Mouse (Mus musculus) activated CD4-positive, CD25-positive, alpha-beta regulatory T cell, adult 4 months (primary cell): Measurements from ENCODE around the gene Pla2g12a. TPM values are rescaled to one million over a fixed set of nuclear protein-coding genes. Genes with fewer than 3 reads are reported as not detected.
A peak's percentile ranks its signal among the peaks of the same experiment; 100 is the strongest.

Source experiments
- ATAC-seq: one replicate; pipeline ENCODE4 v1.8.0; 2017
- polyA plus RNA-seq, 2 experiments: library from polyadenylated mRNA; unstranded; fragments of 100-300 nt; shearing (Covaris generic); gene quantifications; one replicate each; pipeline ENCODE4 v1.2.1; 2017

The Pla2g12a gene
- polyA plus RNA-seq: 1 to 10 TPM; 1.7 to 2.2 TPM

DNA sequence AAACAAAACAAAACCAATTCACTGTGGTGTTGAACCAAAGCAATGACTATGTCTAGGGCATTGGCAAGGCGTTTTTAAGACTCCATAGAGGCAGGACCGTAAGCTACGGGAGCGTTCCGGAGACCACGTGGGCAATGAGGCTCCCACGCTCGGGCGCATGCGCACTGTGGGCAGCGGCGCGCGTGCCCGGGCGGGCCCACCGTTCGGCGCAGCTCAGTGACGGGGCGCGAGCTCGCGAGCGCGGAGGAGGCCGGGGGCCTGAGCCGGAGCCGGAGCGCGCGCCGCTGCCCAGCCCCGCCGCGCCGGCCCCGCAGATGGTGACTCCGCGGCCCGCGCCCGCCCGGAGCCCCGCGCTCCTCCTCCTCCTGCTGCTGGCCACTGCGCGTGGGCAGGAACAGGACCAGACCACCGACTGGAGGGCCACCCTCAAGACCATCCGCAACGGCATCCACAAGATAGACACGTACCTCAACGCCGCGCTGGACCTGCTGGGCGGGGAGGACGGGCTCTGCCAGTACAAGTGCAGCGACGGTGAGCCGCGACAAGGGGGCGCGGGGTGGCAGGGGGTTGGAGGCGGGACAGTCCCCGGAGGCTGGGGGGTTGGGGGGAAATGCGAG, at the start of gene Pla2g12a:
Gene Pla2g12a, plus strand, starts transcription at position 202 of the 617 bp plus-strand sequence.
- ATAC-seq: peak; percentile 82

DNA sequence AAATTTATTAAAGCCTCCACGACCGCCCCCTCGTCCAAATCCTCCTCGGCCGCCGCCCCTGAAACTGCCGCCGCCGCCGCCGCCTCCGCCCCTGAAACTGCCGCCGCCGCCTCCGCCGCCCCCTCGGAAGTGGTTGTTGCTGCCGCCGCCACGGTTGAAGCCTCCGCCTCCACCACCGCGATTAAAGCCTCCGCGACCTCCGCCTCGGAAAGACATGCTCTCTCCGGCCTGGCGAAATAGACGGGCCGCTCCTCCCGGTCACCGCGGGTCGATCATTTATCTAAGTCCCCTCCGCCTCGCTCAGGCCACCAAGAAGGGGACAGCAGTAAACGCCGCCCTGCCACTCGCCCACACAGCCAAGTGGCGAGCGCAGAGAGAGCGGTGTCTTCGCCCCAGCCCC, 47.8 kb upstream of the Pla2g12a start:
- ATAC-seq: peak; percentile 16

DNA sequence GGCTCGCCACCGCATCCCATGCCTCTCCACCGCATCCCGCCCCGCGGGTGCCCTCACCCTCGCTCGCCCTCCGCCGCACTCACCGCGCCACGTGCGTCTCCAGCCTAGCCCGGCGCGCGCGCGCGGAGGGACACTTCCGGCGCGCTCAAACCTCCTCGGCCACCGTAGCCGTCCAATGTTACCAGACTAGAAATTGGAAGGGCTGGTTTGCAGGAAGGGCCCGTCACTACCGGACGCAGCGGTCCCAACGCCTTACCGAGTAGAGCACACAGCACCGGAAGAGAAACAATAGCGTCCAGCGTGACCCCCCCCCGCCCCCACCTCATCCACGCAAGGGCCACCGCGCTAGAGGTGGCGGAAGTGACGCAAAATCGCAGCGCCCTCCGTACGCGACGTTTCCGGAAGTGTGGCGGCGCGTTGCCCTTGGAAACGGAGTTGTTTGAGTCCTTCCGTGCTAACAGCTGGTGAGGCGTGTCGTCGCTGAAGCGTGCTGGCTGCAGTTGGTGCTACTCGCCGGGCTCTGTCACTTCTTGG, 47.3 kb upstream of the Pla2g12a start, which contains the start of gene Gar1:
Gene Gar1, minus strand, starts transcription at position 362 of the 534 bp plus-strand sequence.
- peak; percentile 91 for ATAC-seq

DNA sequence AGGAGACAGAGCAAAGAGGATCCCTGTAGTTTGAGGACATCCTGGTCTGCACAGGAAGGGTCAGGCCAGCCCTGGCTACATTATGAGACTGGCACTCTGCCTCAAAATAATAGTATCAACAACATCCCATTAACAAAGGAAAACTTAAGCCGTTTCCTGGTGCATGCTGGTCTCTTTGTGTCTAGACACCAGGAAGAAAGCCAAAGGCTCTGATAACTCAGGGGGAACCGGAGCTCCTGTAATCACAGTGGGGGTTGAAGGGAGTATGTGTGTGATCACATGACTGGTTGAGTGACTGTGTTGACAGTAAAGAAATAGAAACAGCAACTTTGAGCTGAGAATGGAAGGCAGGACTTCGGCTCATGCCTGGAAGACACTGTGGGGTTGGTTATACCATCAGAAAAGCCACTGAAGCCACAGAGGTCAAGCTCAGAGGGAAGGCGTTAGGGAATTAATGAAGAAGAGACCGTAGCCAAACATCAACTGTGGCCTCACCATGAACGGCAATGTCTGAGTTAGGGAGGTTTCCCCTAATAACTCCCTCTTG, 42.9 kb upstream of the Pla2g12a start, which contains the start of gene Cfi:
Gene Cfi, plus strand, starts transcription at position 497 of the 547 bp plus-strand sequence.
- ATAC-seq: no peak

DNA sequence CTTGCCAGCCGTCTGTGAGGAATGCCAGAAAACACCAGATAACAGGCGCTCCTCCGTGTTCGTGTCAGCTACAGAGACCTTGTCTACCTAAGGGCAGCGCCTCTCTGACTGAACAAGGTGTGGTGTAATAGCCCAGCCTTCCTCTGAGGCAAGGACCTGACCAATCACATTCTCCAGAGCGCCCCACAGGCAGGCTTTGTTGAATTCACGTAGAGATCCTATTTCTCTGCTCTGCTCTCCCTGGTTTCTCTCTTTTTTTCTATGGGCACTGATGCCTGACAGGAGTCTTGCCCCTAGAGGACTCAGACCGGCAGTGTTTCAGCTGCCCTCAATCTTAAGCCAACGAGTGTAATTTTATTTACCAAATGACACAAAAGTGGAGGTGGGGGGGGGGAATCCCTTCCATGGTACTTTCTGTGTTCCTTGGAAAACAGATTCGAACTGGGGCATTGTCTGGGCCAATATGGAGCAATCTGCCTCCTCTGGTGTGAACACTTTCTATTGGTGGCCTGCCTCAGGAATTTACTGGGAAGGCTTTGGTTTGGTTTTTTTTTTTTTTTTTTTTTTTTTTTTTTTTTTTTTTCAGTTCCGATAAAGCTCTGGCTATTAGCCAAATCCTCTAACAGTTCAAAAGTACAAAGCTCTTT, 42.2 kb upstream of the Pla2g12a start:
- ATAC-seq: no peak

DNA sequence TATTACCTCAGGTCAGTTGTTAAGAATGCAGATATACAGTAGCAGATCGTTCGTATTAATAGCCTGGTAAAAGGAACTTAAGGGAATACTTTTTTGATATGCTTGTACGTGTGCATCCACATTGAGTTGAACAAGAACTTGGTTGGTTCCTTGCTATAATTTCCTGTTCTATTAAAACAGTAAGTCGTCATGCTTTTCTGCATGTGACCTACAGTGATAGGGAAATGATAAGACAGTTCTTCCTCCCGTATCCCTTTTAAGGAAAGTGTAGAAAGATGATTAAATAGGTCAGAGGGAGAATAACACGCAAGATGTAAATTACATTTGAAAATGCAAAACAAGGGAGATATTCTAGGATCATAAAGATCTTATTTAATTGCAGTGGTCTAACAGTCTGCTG, 41.4 kb upstream of the Pla2g12a start:
- ATAC-seq: no peak

DNA sequence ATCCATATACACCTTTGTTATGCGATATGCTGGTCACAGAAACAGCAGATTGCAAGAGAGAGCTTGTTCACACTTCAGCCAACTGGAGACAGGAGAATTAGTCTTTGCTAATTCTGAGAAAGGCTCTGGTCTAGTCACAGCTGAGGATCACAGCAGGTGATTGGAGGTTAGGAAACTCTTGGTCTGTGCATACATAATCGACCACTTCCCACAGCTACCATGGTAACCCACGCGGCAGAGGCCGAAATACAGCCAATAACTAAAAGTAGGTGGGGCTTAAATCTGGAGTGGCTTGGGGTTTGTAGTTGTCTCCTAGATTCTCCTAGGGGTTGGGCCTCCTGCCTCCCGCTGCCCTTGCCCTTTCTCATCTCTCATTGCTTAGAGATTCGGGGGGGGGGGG, 40.4 kb upstream of the Pla2g12a start:
- no peak for ATAC-seq

DNA sequence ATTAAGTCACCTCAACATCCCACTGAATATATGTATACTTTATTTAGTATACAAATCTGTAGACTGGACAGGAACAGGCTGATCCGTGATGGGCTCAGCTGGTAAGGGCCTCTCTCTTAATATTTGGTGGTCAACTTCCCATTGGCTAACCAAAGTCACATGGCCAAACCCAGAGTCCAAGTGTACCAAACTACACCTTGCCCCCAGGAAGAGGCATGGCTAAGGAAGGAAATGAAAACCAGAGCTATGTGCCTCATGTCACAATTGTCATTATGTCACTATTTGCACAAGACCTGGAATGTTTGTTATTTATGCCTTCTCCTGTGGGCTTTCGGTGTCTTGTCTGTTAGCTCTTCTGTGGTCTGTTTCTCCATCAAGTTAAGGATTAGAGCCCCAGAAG, 32.5 kb upstream of the Pla2g12a start:
- ATAC-seq: no peak

DNA sequence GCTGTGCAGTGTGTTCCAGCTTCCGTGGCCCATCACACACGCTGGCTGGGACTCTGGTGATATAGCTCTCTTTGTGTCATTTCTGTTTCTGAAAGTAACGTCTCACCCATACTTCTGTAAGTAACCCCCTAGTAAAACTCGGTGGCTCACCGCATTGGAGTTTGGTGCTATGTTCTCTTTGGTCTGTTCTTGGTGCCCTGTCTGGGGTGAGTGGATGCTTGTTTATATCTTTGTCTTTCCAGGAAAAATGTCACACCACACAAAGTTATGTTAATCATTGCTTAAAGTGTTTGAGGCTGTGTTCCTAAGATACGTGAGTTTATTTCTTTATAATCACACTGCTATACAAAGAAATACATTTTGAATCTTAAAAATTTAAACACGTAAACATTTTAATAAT, 31.6 kb upstream of the Pla2g12a start:
- ATAC-seq: no peak

DNA sequence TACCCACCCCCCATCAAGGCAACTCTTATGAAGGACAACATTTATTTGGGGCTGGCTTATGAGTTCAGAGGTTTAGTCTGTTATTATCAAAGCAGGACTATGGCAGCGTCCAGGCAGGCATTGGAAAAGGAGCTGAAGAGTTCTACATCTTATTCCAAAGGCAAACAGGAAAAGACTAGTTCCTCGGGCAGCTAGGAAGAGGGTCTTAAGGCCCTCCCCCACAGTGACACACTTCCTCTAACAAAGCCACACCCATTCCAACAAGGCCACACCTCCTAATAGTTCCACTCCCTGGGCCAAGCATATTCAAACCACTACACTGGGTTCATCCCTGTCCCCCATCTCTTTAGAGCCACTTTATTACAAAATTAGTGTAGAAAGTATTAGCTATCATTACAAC, 15.8 kb upstream of the Pla2g12a start:
- no peak for ATAC-seq

DNA sequence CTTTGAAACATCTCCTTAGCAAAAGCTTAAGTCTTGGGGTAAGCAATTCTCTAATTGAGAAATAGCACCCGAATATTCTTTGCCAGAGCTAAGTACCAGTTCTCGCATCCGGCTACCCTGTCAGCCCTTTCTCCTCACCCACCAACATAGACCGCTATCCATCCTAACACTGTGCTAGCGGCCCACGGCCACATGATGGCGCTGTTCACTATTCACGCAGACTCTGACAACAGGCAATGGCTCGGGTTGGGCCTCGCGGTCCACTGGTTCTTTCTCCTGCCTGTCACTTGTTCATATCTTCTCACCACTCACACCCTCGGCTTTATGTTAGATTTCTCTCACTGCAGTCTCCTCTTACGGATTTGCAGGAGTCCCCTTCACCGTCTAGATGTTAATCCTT, 14.7 kb upstream of the Pla2g12a start:
- ATAC-seq: peak; percentile 66

DNA sequence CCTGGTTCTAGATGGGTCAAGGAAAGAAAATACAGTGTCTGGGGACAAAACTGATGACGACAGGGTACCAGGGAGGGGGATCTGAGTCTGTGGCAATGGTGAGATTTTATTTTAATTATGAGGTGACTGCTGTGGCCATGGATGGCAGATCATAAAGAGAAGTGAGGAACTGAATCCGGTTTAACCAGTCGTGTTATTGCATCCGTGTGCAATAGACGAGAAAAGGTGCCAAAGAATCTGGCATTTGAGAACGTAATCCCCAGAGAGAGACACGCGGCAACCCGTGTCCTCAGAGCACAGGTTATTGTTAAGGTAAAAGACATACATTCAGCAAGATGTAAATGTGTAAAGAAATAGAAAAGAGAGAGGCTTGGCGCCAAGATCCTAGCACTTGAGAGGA, 1.1 kb upstream of the Pla2g12a start:
- no peak for ATAC-seq

DNA sequence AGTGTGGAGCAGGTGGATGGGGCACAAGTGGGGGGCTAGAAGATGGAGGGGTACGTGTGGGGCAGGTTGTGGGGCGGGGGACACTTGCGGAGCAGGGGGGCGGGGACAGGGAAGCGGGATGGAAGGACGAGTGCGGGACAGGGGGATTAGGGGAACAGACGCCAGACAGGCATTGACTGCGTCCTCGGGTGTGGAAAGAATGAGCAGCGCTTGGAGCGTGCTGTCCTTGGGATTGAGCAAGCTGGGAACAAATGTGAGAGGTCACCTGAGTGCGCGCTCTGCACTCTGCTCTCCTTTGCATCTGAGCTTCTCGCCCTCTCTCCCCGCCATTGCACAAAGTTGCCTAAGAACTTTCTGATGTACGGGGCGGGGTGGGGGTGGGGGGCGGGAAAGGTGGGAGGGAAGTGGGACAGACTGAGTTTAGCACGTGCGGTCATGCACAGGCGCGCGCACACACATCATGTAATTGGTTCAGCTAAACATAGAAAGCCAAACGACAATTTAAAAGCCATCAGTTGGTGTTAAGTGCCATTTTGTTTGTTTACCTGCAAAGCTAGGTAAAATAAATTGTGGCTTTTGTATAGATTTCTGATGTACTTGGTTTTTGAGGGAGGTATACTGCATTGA, 838 bp downstream of the Pla2g12a start:
- ATAC-seq: no peak

DNA sequence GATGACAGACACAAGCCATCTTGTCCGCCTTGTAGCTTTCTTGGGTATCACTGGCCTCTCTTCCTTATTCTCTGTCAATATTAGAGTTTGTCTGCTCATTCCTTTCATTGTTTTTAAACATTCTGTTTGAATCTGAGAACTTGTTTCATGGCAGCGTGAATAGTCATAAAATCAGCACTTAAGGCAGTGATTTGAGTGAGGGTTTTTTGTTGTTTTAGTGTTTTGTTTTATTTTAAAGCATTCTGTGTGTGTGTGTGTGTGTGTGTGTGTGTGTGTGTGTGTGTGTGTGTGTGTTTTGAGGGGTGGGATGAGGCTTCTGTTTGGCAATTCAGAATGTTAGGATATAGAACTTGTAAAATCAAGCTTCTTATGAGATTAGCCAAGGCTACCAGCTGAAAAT, 1.5 kb downstream of the Pla2g12a start:
- no peak for ATAC-seq

DNA sequence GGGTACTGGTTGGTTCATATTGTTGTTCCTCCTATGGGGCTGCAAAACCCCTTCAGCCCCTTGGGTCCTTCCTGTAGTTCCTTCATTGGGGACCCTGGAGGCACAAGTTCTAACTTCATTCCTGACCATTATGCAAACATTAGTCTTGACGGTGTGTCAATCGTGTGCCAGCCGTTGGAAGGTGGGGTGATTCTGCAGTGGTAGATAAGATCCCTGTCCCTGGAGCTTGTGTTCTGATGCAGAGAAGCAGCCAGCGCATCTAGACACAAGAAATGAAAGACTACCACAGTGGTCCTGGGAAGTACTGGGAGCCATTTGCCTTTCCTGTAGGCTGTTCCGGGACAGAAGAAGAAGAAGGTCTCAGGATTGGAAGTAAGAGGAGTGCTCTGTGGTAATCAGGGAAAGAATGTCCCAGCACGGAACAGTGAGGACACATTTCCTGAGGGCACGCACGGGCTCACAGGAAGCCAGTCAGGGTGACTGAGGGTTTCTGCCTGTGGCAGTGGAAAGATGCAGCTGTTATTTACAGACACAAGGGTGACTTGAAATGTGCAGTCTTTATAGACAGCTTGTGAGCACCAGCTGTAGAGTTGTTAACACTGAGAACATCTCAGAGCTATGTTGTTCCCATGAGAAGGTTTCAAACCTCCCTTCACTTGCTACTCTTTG, 2.7 kb downstream of the Pla2g12a start:
- ATAC-seq: no peak

DNA sequence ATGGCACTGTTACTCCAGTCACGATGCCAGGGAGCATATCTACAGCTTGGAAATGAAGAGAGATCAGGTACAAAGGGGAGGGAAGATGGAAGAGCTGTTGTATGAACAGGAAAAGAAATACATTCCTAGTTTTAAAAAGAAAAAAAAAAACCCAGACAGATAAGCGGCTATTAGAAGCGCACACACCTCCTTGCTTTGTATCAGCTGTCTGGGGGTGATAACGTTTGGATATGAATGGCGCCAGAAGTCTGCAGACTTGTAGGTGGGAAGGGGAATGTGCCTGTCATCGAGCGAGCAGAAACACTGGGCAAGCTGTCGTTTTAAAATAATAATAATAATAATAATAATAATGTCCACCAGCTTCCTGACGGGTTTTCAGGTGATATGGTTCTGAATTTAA, 7.2 kb downstream of the Pla2g12a start:
- ATAC-seq: no peak

DNA sequence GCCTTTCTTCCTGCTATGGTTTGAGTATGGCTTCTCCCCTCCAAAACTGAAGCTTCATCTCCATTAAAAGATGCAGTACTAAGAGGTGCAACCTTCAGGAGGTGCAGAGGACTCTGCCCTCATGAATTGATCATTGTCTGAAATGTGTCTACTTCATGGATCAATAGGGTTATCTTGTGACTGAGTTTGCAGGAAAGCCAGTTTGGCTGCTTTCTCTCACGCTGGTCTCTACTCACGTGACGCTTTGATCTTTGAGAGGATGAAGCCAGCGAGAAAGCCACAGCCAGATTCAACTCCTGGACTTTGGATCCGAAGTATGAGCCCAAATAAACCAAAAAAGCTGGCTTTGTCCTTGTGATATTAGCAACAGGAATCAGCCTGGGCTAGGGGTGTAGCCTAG, 8.0 kb downstream of the Pla2g12a start:
- ATAC-seq: no peak

DNA sequence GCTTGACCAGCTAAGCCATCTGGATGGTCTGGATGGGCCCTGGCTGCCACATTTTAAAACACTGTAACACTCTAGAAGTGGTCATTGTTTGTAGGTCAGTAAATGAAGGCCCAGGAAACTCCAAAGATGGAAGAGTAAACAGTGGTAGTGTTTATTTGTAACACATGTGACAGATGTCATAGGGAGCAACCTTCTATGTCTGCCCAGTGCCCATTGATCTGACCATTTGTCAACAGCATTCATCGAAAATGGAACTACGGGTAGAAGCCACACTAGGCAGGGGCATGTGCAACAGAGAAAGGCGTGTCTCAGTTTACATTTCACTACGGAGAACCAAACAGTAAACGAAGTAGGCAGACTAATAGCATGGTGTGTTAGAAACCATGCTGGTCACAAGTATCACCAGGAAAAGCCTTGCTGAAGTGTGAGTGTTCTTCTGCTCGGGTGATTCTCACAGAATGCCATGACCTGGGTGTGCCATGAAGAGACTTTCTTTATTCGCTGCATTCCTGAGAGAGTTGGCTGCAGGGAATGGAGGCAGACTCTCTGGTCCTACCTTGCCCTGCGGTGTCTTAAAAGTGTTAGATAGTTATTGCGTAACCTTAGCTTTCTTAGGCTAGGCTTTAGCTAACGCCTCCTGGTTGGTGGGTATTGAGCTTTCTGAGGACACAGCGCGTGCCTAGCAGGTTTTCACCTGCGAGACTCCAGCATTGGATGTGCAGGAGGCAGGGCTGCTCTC, 9.5 kb downstream of the Pla2g12a start:
- no peak for ATAC-seq

DNA sequence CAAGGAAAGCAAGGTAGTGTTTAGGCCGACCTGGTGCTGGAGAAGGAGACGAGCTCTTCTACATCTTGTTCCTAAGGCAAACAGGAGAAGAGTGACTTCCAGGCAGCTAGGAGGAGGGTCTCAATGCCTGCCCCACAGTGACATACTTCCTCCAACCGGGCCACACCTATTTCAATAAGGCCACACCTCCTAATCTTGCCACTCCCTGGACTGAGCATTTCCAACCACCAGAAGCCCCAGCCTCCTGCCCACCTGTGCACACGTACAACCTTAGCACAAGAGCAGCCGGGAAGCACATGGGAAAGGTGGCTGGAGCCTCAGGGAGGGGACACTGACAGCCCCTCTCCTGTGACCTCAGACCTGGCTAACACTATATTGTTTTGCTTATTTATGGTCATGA, 13.6 kb downstream of the Pla2g12a start:
- no peak for ATAC-seq

DNA sequence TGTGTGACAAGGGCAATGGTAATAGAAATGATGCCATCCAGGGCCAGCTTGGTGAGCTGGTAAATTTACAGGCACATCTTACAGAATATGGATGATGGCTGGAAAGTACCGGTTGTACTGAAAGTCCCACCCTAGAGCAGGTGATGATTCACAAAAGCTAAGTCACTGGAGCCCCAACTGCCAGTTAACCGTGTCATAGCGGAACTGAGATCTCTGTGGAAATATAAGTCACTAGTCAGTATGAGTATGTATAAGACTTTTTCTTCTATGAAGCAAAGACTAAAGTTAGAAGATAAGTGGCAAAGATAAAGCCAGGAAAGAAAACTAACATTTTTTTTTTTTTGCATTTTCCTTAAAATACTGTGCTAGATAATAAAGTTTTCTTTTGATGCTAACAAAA, 14.7 kb downstream of the Pla2g12a start:
- ATAC-seq: no peak

DNA sequence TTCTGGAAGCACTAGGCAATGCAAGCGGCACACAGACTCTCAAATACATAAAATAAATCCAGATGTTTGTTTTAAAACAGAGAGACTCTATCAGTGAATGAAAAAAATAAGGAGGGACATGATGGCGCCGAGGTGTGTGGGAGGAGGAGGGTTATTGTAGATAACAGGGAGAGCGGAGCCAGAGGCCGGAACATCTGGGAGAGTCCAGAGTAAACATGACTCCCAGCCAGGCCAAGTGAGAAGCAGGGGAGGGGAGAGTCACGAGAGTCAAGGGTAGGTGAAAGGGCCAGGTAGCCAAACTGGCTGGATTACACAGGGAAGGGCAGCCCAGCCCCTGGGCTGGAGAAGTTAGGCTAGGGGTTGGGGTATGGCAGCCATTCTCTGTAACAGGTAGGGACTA, 18.2 kb downstream of the Pla2g12a start:
- ATAC-seq: no peak

DNA sequence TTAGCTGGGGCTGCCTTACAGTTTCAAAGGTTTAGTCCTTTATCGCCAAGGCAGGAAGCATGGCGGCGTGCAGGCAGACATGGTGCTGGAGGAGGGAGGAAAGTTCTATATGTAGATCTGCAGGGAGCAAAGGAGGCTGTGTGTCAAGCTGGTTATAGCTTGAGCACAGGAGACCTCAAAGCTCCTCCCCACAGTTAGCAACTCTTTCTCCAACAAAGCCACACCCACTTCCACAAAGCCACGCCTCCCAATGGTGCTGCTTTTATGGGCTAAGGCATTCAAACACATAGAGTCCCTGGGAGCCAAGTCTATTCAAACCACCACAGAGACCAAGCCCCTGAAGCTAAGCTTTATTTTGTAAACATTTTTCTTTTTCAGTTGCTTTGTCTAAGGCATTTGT, 20.5 kb downstream of the Pla2g12a start:
- no peak for ATAC-seq
